Mouse (Mus musculus) CH12.LX (cell line): Measurements from ENCODE around the gene Fam114a2. TPM values are rescaled to one million over a fixed set of nuclear protein-coding genes. Genes with fewer than 3 reads are reported as not detected.

Experiments used
- DNase-seq: peaks from one replicate; pipeline ENCODE4 v3.0.0-alpha.2; 2013; ENCODE audit errors: extremely low read depth
- H3K27ac ChIP-seq: 2 replicates; pipeline ENCODE4 v1.5.1; 2012; ENCODE audit warnings: low read depth, mild to moderate bottlenecking, control low read depth, moderate library complexity; ENCODE audit not compliant: insufficient read depth
- H3K27me3 ChIP-seq: replicated peaks from 2 replicates; pipeline ENCODE3; 2012; ENCODE audit warnings: inconsistent platforms
- H3K36me3 ChIP-seq, 2 experiments: replicated peaks in 1 of 2; 2 replicates each; pipeline versions ENCODE3 to v1.6.1; 2012; ENCODE audit warnings: inconsistent platforms in 1 of 2, low read length in 1 of 2, mild to moderate bottlenecking in 1 of 2, mixed read lengths in 1 of 2, moderate library complexity in 1 of 2; ENCODE audit not compliant: control insufficient read depth in 1 of 2, insufficient read depth in 1 of 2
- H3K4me1 ChIP-seq, 2 experiments: 2 replicates each; pipeline ENCODE4 v1.6.1; 2012; ENCODE audit warnings: inconsistent platforms in 1 of 2, moderate library complexity in 1 of 2; ENCODE audit not compliant: insufficient read depth in 2 of 2, control insufficient read depth in 1 of 2
- H3K4me2 ChIP-seq: 2 replicates; pipeline ENCODE4 v1.6.1; 2012; ENCODE audit warnings: low read depth, mild to moderate bottlenecking, control low read depth; ENCODE audit not compliant: poor library complexity, insufficient read depth, severe bottlenecking
- H3K4me3 ChIP-seq, 3 experiments: fragments of 150-350 bp in 1 of 3; sonication (generic) in 1 of 3; replicated peaks in 1 of 3; 2 replicates each; pipeline versions ENCODE3 to v1.5.1; 2011 to 2012; ENCODE audit warnings: low read depth in 2 of 3, low read length in 2 of 3, mild to moderate bottlenecking in 2 of 3, moderate library complexity in 2 of 3, control low read depth in 1 of 3, improper control_type of control experiment in 1 of 3, inconsistent platforms in 1 of 3, mixed read lengths in 1 of 3; ENCODE audit not compliant: poor library complexity in 1 of 3
- H3K79me2 ChIP-seq: replicated peaks from 2 replicates; pipeline ENCODE4 v1.6.1; 2012; ENCODE audit warnings: mild to moderate bottlenecking, moderate library complexity; ENCODE audit not compliant: control insufficient read depth, poor library complexity, insufficient read depth, severe bottlenecking; ENCODE audit errors: extremely low read depth
- H3K9ac ChIP-seq: 2 replicates; pipeline ENCODE4 v1.6.1; 2012; ENCODE audit warnings: low read depth, mild to moderate bottlenecking, control low read depth, moderate library complexity; ENCODE audit not compliant: insufficient read depth
- H3K9me3 ChIP-seq: replicated peaks from 2 replicates; pipeline ENCODE3; 2012; ENCODE audit warnings: low read length, inconsistent platforms, mixed read lengths
- BHLHE40 ChIP-seq: IDR thresholded peaks from 2 replicates; pipeline ENCODE4 v1.6.1; 2011; ENCODE audit warnings: mild to moderate bottlenecking, low read depth, low read length, improper control_type of control experiment
- CHD2 ChIP-seq: IDR thresholded peaks from 2 replicates; pipeline ENCODE4 v1.6.1; 2011; ENCODE audit warnings: low read length, improper control_type of control experiment
- CTCF ChIP-seq, 2 experiments: IDR thresholded peaks in 1 of 2; conservative IDR thresholded peaks in 1 of 2; 2 replicates each; pipeline ENCODE4 v1.5.1; 2011 to 2012; ENCODE audit warnings: low read depth in 2 of 2, low read length in 2 of 2, improper control_type of control experiment in 1 of 2, inconsistent platforms in 1 of 2, mild to moderate bottlenecking in 1 of 2, moderate library complexity in 1 of 2
- E2F4 ChIP-seq: IDR thresholded peaks from 2 replicates; pipeline ENCODE4 v1.6.1; 2011; ENCODE audit warnings: low read depth, low read length, improper control_type of control experiment; ENCODE audit not compliant: insufficient replicate concordance
- EP300 ChIP-seq: IDR thresholded peaks from 2 replicates; pipeline ENCODE4 v1.6.1; 2011; ENCODE audit warnings: low read length, improper control_type of control experiment
- HCFC1 ChIP-seq: IDR thresholded peaks from 2 replicates; pipeline ENCODE4 v1.6.1; 2012; ENCODE audit warnings: low read depth, mild to moderate bottlenecking, inconsistent platforms, low read length, improper control_type of control experiment
- KAT2A ChIP-seq: IDR thresholded peaks from 2 replicates; pipeline ENCODE4 v1.6.1; 2012; ENCODE audit warnings: low read length, improper control_type of control experiment, inconsistent platforms; ENCODE audit not compliant: insufficient replicate concordance
- MXI1 ChIP-seq: IDR thresholded peaks from 2 replicates; pipeline ENCODE4 v1.6.1; 2011; ENCODE audit warnings: mild to moderate bottlenecking, low read depth, low read length, improper control_type of control experiment
- NELFE ChIP-seq: IDR thresholded peaks from 2 replicates; pipeline ENCODE4 v1.6.1; 2011; ENCODE audit warnings: low read depth, low read length, improper control_type of control experiment
- NRF1 ChIP-seq: IDR thresholded peaks from 2 replicates; pipeline ENCODE4 v1.6.1; 2014; ENCODE audit warnings: low read depth, mild to moderate bottlenecking, inconsistent platforms, low read length, improper control_type of control experiment, moderate library complexity
- PAX5 ChIP-seq: IDR thresholded peaks from 2 replicates; pipeline ENCODE4 v1.6.1; 2012; ENCODE audit warnings: low read length, inconsistent platforms, mixed read lengths
- POLR2A ChIP-seq: IDR thresholded peaks from 2 replicates; pipeline ENCODE4 v1.6.1; 2011; ENCODE audit warnings: low read depth, mild to moderate bottlenecking, improper control_type of control experiment, low read length
- POLR2AphosphoS2 ChIP-seq: IDR thresholded peaks from 2 replicates; pipeline ENCODE4 v1.6.1; 2011; ENCODE audit warnings: low read depth, low read length, improper control_type of control experiment
- SIN3A ChIP-seq: IDR thresholded peaks from 2 replicates; pipeline ENCODE4 v1.6.1; 2012; ENCODE audit warnings: low read length, improper control_type of control experiment, inconsistent platforms
- SMC3 ChIP-seq: IDR thresholded peaks from 2 replicates; pipeline ENCODE4 v1.6.1; 2011; ENCODE audit warnings: low read depth, low read length, improper control_type of control experiment
- TBP ChIP-seq: conservative IDR thresholded peaks from 2 replicates; pipeline ENCODE4 v1.6.1; 2011; ENCODE audit warnings: low read depth, low read length, improper control_type of control experiment
- TCF12 ChIP-seq: IDR thresholded peaks from 2 replicates; pipeline ENCODE4 v1.6.1; 2014; ENCODE audit warnings: low read depth, mild to moderate bottlenecking, inconsistent platforms, low read length, improper control_type of control experiment
- UBTF ChIP-seq: IDR thresholded peaks from 2 replicates; pipeline ENCODE4 v1.6.1; 2012; ENCODE audit warnings: low read depth, mild to moderate bottlenecking, inconsistent platforms, low read length, improper control_type of control experiment, moderate library complexity
- ZKSCAN1 ChIP-seq: IDR thresholded peaks from 2 replicates; pipeline ENCODE4 v1.6.1; 2012; ENCODE audit warnings: low read depth, inconsistent platforms, low read length, improper control_type of control experiment, borderline replicate concordance
- dilution Hi-C: fragments of 300-500 bp; cut with MboI; formaldehyde crosslinking; loops from 2 replicates; pipeline ENCODE4 v1.14.3; 2020; ENCODE audit warnings: low sequenced_read_pairs; ENCODE audit not compliant: extremely low pct_unique_long_range_greater_than_20kb, extremely low pct_ligation_motif_present
- in situ Hi-C: fragments of 300-500 bp; cut with MboI; formaldehyde crosslinking; loops from 3 replicates; pipeline ENCODE4 v1.14.3; 2019; ENCODE audit warnings: low sequenced_read_pairs, low pct_ligation_motif_present, low pct_unique_long_range_greater_than_20kb, mixed read lengths
- polyA plus RNA-seq: library from polyadenylated mRNA; unstranded; fragments of >175 nt; gene quantifications from 2 replicates; pipeline ENCODE4 v1.2.1, GENCODE M21; 2012; ENCODE audit warnings: low read depth; ENCODE audit not compliant: insufficient read length
- total RNA-seq, 2 experiments: library from RNA; depleted of rRNA; stranded (reverse); fragments of 300-350 nt in 1 of 2; fragments of >200 nt in 1 of 2; gene quantifications; 2 replicates each; pipeline ENCODE4 v1.2.3; 2012 to 2014

Fam114a2 gene
- total and polyA plus RNA-seq, 3 experiments: 49.8 to 66.4 (median 54.3) TPM

- no peak overlapping the region for H3K4me3 ChIP-seq
- H3K79me2 ChIP-seq: no peaks in the 10 kb centered on the region; the same call in 1 of the 2 replicates
- H3K4me2 ChIP-seq: no peak overlapping the region
- peaks cover 18 to 53% of the 10 kb centered on the region in 2 experiments for H3K36me3 ChIP-seq
- TF ChIP-seq SIN3A (no peak), POLR2A (no peak), CHD2 (no peak), SMC3 (no peak), HCFC1 (no peak), E2F4 (no peak), BHLHE40 (no peak), MXI1 (no peak), NRF1 (no peak), CTCF (conservative IDR thresholded peaks at IDR 0.05 in 1 of 2, IDR thresholded peaks at IDR 0.05 in 1 of 2; ENCODE audit: low read depth in 2 of 2, low read length in 2 of 2) (no peak), NELFE (no peak)
- dilution Hi-C loops (no loop called here), in situ Hi-C loops (loop anchor here (25.0 kb wide), 1 partner anchor 401 kb away; no protein-coding TSS in a partner anchor)
- no peak overlapping the region for H3K9ac ChIP-seq
- peaks cover 2% of the 10 kb centered on the region for H3K9me3 ChIP-seq
- H3K27ac ChIP-seq: no peak overlapping the region
- no peak for DNase-seq
- peaks cover 0 to 10% of the 10 kb centered on the region in 2 experiments; a peak in 1 of 4 replicates for H3K4me1 ChIP-seq
- no peaks in the 10 kb centered on the region for H3K27me3 ChIP-seq
These were observed 17.5 kb upstream of the Fam114a2 start for GRCm38 (mm10) chr11:57535912-57536311.

DNA sequence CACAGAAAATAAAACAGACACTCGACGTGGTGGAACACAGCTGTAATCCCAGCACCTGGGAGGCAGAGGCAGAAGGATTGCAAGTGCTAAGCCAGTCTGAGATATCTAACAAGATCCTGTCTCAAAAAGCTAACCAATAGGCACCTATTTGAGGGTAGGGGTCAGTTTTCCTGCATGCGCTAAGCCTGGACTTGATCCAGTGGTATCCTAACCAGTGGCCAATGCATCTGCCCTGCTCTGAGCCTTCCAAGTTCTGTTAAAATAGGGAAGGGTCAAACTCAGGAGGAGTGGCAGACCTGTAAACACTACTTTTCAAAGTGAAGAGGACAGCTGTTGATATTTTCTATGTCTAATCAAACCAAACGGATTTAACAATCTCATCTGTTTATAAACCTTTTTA is 13.9 kb upstream of the Fam114a2 start:
- in situ Hi-C loops: loop anchor here (25.0 kb wide), 1 partner anchor 405 kb away; no protein-coding TSS in a partner anchor
- Histone ChIP-seq H3K36me3 (peaks cover 47 to 85% of the 10 kb centered on the region in 2 experiments), H3K9ac (no peak overlapping the region)

More for the DNA sequence above, 13.9 kb upstream of the Fam114a2 start:
- no peak for TF ChIP-seq POLR2AphosphoS2
- TF ChIP-seq PAX5: no peak
- no peak for TF ChIP-seq NELFE
- TF ChIP-seq TCF12: no peak
- no peak for TF ChIP-seq KAT2A
- TF ChIP-seq ZKSCAN1: no peak
- no peak for TF ChIP-seq EP300
- no peak for TF ChIP-seq HCFC1
- no peak for TF ChIP-seq UBTF
- no peak for TF ChIP-seq TBP
- peaks cover 0 to 11% of the 10 kb centered on the region in 2 experiments; a peak in 1 of 4 replicates for H3K4me1 ChIP-seq
- H3K79me2 ChIP-seq: peaks cover 6% of the 10 kb centered on the region
- no peak overlapping the region for H3K4me2 ChIP-seq
- H3K4me3 ChIP-seq: no peak overlapping the region
- no peaks in the 10 kb centered on the region for H3K9me3 ChIP-seq
- H3K27me3 ChIP-seq: no peaks in the 10 kb centered on the region
- H3K27ac ChIP-seq: no peak overlapping the region
- dilution Hi-C loops: no loop called here
- no peak for DNase-seq
